ENCODE assay signal across 12 mouse cellular contexts in genomic region chr15:84609825-84610442, GRCm38 (mm10). TPM values are rescaled to one million over a fixed set of nuclear protein-coding genes. Genes with fewer than 3 reads are reported as not detected.
A peak's percentile ranks its signal among the peaks of the same experiment; 100 is the strongest.
DNase-seq lines count a peak whose midpoint lies in the region; ATAC-seq and TF ChIP-seq lines count a peak whose summit lies in the region.
"Had no signal": no experiment of that assay in that cellular context is flagged by ENCODE, and none has a peak within 500 bp of the region (broad histone marks: within the 10 kb centered on the region; RNA-seq: fewer than 3 reads in every experiment).

No protein-coding gene starts in this region.

- H3K4me3 ChIP-seq in liver, postnatal 0 days (ENCODE audit: low read depth, low read length): no peak overlapping the region
- H3K4me3 ChIP-seq in liver, embryonic 11.5 days (ENCODE audit: low read depth, low read length): no peak overlapping the region
- no peak overlapping the region for H3K4me3 ChIP-seq in myocyte
- H3K4me3 ChIP-seq: forebrain, embryonic 12.5 days had no signal

- no peak overlapping the region for H3K27ac ChIP-seq in liver, postnatal 0 days (ENCODE audit: low read depth)
- H3K27ac ChIP-seq in liver, embryonic 11.5 days (ENCODE audit: low read depth, low read length): no peak overlapping the region
- H3K27ac ChIP-seq: forebrain, embryonic 12.5 days; kidney, postnatal 0 days had no signal

- no peak overlapping the region for H3K4me2 ChIP-seq in liver, postnatal 0 days (ENCODE audit: low read depth, low read length)
- H3K4me2 ChIP-seq in liver, embryonic 11.5 days: no peak overlapping the region
- no peak overlapping the region for H3K4me2 ChIP-seq in myocyte (ENCODE audit: low read depth)
- H3K4me2 ChIP-seq: forebrain, embryonic 12.5 days had no signal

- intact Hi-C loops in heart, postnatal 36 days (cut with DNase I): loop anchor here (5.0 kb wide), 2 partner anchors 493 to 538 kb away; no protein-coding TSS in a partner anchor

- WGBS in liver, postnatal 0 days (ENCODE audit: insufficient replicate concordance): 29% methylated on average over 15 of the region's 15 CpGs
- WGBS in liver, embryonic 11.5 days: 41% methylated on average over 15 of the region's 15 CpGs

- TF ChIP-seq POLR2A in myocyte (IDR thresholded peaks at IDR 0.05; ENCODE audit: insufficient read length, low read depth): no peak

- H3K36me3 ChIP-seq in liver, postnatal 0 days (replicated peaks; ENCODE audit: insufficient read depth, low read length): no peaks in the 10 kb centered on the region
- H3K36me3 ChIP-seq in liver, embryonic 11.5 days (ENCODE audit: control insufficient read depth, insufficient read depth, low read length): no peaks in the 10 kb centered on the region
- H3K36me3 ChIP-seq in myocyte (ENCODE audit: control insufficient read depth, insufficient read depth): no peaks in the 10 kb centered on the region
- H3K36me3 ChIP-seq: forebrain, embryonic 12.5 days had no signal

- TF ChIP-seq EP300 in liver, postnatal 0 days (IDR thresholded peaks at IDR 0.05; ENCODE audit: low read depth): no peak

- H3K4me1 ChIP-seq in liver, postnatal 0 days (ENCODE audit: insufficient read depth): no peaks in the 10 kb centered on the region
- H3K4me1 ChIP-seq in liver, embryonic 11.5 days (replicated peaks; ENCODE audit: control insufficient read depth, insufficient read depth, low read length): peaks cover 8% of the 10 kb centered on the region; the same call in 1 of the 2 replicates

- no peaks in the 10 kb centered on the region for H3K79me2 ChIP-seq in myocyte (ENCODE audit: control insufficient read depth, insufficient read depth)

- no peaks in the 10 kb centered on the region for H3K9me3 ChIP-seq in liver, postnatal 0 days (ENCODE audit: low read length)
- no peaks in the 10 kb centered on the region for H3K9me3 ChIP-seq in liver, embryonic 11.5 days (ENCODE audit: control insufficient read depth, low read length)

- 0 out of 2 replicates have a peak, but pooled peaks cover 6% of the 10 kb centered on the region for H3K27me3 ChIP-seq in liver, postnatal 0 days (ENCODE audit: insufficient read depth, low read length)
- H3K27me3 ChIP-seq in liver, embryonic 11.5 days (replicated peaks; ENCODE audit: control insufficient read depth, insufficient read depth, low read length): 0 out of 2 replicates have a peak, but pooled peaks cover 9% of the 10 kb centered on the region
- H3K27me3 ChIP-seq in myocyte (ENCODE audit: control insufficient read depth, insufficient read depth, insufficient read length): peaks cover 42% of the 10 kb centered on the region

- peak; percentile 30 for DNase-seq in liver, postnatal 0 days
- DNase-seq in liver, embryonic 11.5 days (ENCODE audit: low spot score): no peak
- DNase-seq in frontal cortex, postnatal 25 days (ENCODE audit: low spot score in 2 of 2): peak; percentile 33 to 38
- peak; percentile 11 to 15 for DNase-seq in thymus, postnatal 10 days (ENCODE audit: low spot score in 2 of 2)
- DNase-seq in Muller cell, postnatal 12 days (ENCODE audit: inconsistent ontology term): no peak
- DNase-seq in heart, postnatal 36 days: no peak
- DNase-seq: cerebellum, postnatal 10 days had no signal

- H3K9ac ChIP-seq in liver, postnatal 0 days (replicated peaks): no peak overlapping the region
- H3K9ac ChIP-seq in liver, embryonic 11.5 days (ENCODE audit: low read depth, low read length): no peak overlapping the region
- H3K9ac ChIP-seq: forebrain, embryonic 12.5 days had no signal

- TF ChIP-seq CTCF in liver, postnatal 0 days (IDR thresholded peaks at IDR 0.05; ENCODE audit: low read depth): no peak

- peak; percentile 53; the same call in 1 of the 2 replicates for ATAC-seq in liver, postnatal 0 days
- no peak for ATAC-seq in liver, embryonic 11.5 days (replicated peaks; ENCODE audit: low FRiP score)
- ATAC-seq in inflammation-experienced regulatory T-cells, adult 6 months: no peak
- ATAC-seq: midbrain, embryonic 16.5 days had no signal

- no peak overlapping the region for H3ac ChIP-seq in myocyte (ENCODE audit: control insufficient read depth, insufficient read length)

TF ChIP-seq in myocyte, 11 proteins besides CTCF, POLR2A, EP300 and RAD21:
- TF ChIP-seq CEBPB (IDR thresholded peaks at IDR 0.05; ENCODE audit: insufficient read depth, poor library complexity, severe bottlenecking) (no peak), USF1 (IDR thresholded peaks at IDR 0.05; ENCODE audit: low read depth) (peak; percentile 20)

RNA-seq across cellular contexts. Expression of gene Rtl6, which starts 52.3 kb away (rescaled TPM):
- 0.63 TPM in 2 replicates for polyA plus RNA-seq in liver, postnatal 0 days (2015; fragmentation: Nextera tagmentation; extraction: Ambion mirVana)
- 4.7 and 5.2 TPM in 2 replicates for polyA plus RNA-seq in liver, embryonic 11.5 days (2014; fragmentation: Nextera tagmentation; extraction: Ambion mirVana)
- 0.02 TPM for polyA plus RNA-seq in myocyte (2012; fragmentation: generic; extraction: Trizol)
- polyA plus RNA-seq in inflammation-experienced regulatory T-cells, adult 6 months (2017; shearing (Covaris generic)): 1 to 10 TPM; 1.3 to 2.0 (median 1.8) TPM
- 1 to 10 TPM; 5.7 to 7.5 TPM for total RNA-seq in heart, postnatal 36 days (2021)

RNA-seq across cellular contexts. Expression of gene Prr5, which starts 59.5 kb away (rescaled TPM):
- polyA plus RNA-seq in liver, postnatal 0 days (2015; fragmentation: Nextera tagmentation; extraction: Ambion mirVana): 4.3 and 5.5 TPM in 2 replicates
- polyA plus RNA-seq in liver, embryonic 11.5 days (2014; fragmentation: Nextera tagmentation; extraction: Ambion mirVana): 17.7 and 20.4 TPM in 2 replicates
- 8.1 TPM for polyA plus RNA-seq in myocyte (2012; fragmentation: generic; extraction: Trizol)
- 1 to 10 TPM in 1 of 3 experiments, not detected in 2; 1.5 TPM for polyA plus RNA-seq in inflammation-experienced regulatory T-cells, adult 6 months (2017; shearing (Covaris generic))
- 1 to 10 TPM; 3.1 to 3.7 TPM for total RNA-seq in heart, postnatal 36 days (2021)

Comparison
In these comparisons a context has a peak if more than half of its experiments do, and no peak if none do; other contexts are left out.
1. DNase-seq: peak in liver, postnatal 0 days (single experiment), frontal cortex, postnatal 25 days (2 of 2) and thymus, postnatal 10 days (2 of 2); none in liver, embryonic 11.5 days (single experiment), Muller cell, postnatal 12 days (single experiment) and heart, postnatal 36 days (0 of 2).